Mouse (Mus musculus) kidney, adult 2 months (tissue): ENCODE data around the gene Bmpr1b. TPM values are rescaled to one million over a fixed set of nuclear protein-coding genes. Genes with fewer than 3 reads are reported as not detected.
A peak's percentile ranks its signal among the peaks of the same experiment; 100 is the strongest.

Experiments used
- DNase-seq: peaks from one replicate; pipeline ENCODE4 v3.0.0; 2021
- H3K27ac ChIP-seq: fragments of 200-500 bp; 2 replicates; pipeline ENCODE4 v1.5.1; 2012; ENCODE audit warnings: low read depth, low read length, control low read depth, inconsistent platforms; ENCODE audit not compliant: insufficient read depth
- H3K27me3 ChIP-seq: fragments of 200-500 bp; replicated peaks from 2 replicates; pipeline ENCODE4 v1.6.1; 2012; ENCODE audit warnings: mild to moderate bottlenecking, moderate library complexity, low read length, inconsistent platforms; ENCODE audit not compliant: control insufficient read depth, insufficient read depth
- H3K36me3 ChIP-seq: fragments of 200-500 bp; 2 replicates; pipeline ENCODE4 v1.6.1; 2012; ENCODE audit warnings: mild to moderate bottlenecking, moderate library complexity, low read length, inconsistent platforms; ENCODE audit not compliant: control insufficient read depth, insufficient read depth
- H3K4me1 ChIP-seq: fragments of 200-500 bp; 2 replicates; pipeline ENCODE4 v1.6.1; 2011; ENCODE audit warnings: low read length; ENCODE audit not compliant: control insufficient read depth, insufficient read depth
- H3K4me3 ChIP-seq: fragments of 200-500 bp; 2 replicates; pipeline ENCODE4 v1.5.1; 2011; ENCODE audit warnings: mild to moderate bottlenecking, low read depth, low read length, control low read depth; ENCODE audit not compliant: insufficient read depth
- CTCF ChIP-seq: fragments of 200-500 bp; conservative IDR thresholded peaks from 2 replicates; pipeline ENCODE4 v1.5.1; 2011; ENCODE audit warnings: low read depth, mild to moderate bottlenecking, control low read depth, low read length, moderate library complexity, mixed read lengths; ENCODE audit not compliant: insufficient read depth, insufficient read length
- POLR2A ChIP-seq: fragments of 200-500 bp; IDR thresholded peaks from one replicate; pipeline ENCODE4 v1.6.1; 2011; ENCODE audit warnings: low read depth, low read length, control low read depth
- WGBS: fragments of 180-500 bp; shearing (Covaris S2); methylation state at CpG from one replicate; pipeline ENCODE4 v1.1.7; 2018; 5-methylcytosine and 5-hydroxymethylcytosine counted together
- polyA plus RNA-seq: library from polyadenylated mRNA; depleted of rRNA; stranded (reverse); fragments of >200 nt; gene quantifications from 2 replicates; pipeline ENCODE4 v1.2.3, GENCODE M21; 2012

Gene Bmpr1b
- polyA plus RNA-seq, 1 experiment: 2.0 TPM

- no peaks in the 10 kb centered on the region for H3K4me1 ChIP-seq
- H3K27me3 ChIP-seq: no peaks in the 10 kb centered on the region; the same call in 1 of the 2 replicates
- TF ChIP-seq CTCF (no peak), POLR2A (no peak)
- DNase-seq: no peak
- no peak overlapping the region for H3K4me3 ChIP-seq
- no peak overlapping the region for H3K27ac ChIP-seq
- no peaks in the 10 kb centered on the region for H3K36me3 ChIP-seq
- 68% methylated on average over 3 of the region's 3 CpGs for WGBS
These were observed 249.6 kb downstream of the Bmpr1b start for GRCm38 (mm10) chr3:141919661-141920060.

GRCm38 (mm10) chr3:141917166-141917565 is 252.1 kb downstream of the Bmpr1b start:
- H3K4me1 ChIP-seq: no peaks in the 10 kb centered on the region
- no peak overlapping the region for H3K4me3 ChIP-seq
- H3K27ac ChIP-seq: no peak overlapping the region
- 81% methylated on average over 4 of the region's 4 CpGs for WGBS
- H3K36me3 ChIP-seq: no peaks in the 10 kb centered on the region
- no peaks in the 10 kb centered on the region; the same call in 1 of the 2 replicates for H3K27me3 ChIP-seq
- DNase-seq: no peak
- TF ChIP-seq POLR2A: no peak
- TF ChIP-seq CTCF: no peak

- H3K27me3 ChIP-seq: no peaks in the 10 kb centered on the region; the same call in 1 of the 2 replicates
- WGBS: 59% methylated on average over 3 of the region's 3 CpGs
- H3K4me1 ChIP-seq: no peaks in the 10 kb centered on the region
- no peaks in the 10 kb centered on the region for H3K36me3 ChIP-seq
- peak; percentile 2 for DNase-seq
- no peak overlapping the region for H3K4me3 ChIP-seq
- TF ChIP-seq CTCF: no peak
- no peak for TF ChIP-seq POLR2A
- H3K27ac ChIP-seq: no peak overlapping the region
These were observed 253.2 kb downstream of the Bmpr1b start for GRCm38 (mm10) chr3:141915995-141916394.

- Histone ChIP-seq H3K4me3 (no peak overlapping the region), H3K4me1 (no peaks in the 10 kb centered on the region), H3K27me3 (no peaks in the 10 kb centered on the region), H3K27ac (no peak overlapping the region), H3K36me3 (no peaks in the 10 kb centered on the region)
- DNase-seq: no peak
- 67% methylated on average over 3 of the region's 3 CpGs for WGBS
- TF ChIP-seq POLR2A (no peak), CTCF (no peak)
These were observed 254.6 kb downstream of the Bmpr1b start for GRCm38 (mm10) chr3:141914588-141914987.

- Histone ChIP-seq H3K27me3 (no peaks in the 10 kb centered on the region), H3K36me3 (no peaks in the 10 kb centered on the region), H3K4me3 (no peak overlapping the region), H3K27ac (no peak overlapping the region), H3K4me1 (no peaks in the 10 kb centered on the region)
- WGBS: 92% methylated on average over 2 of the region's 2 CpGs
- TF ChIP-seq CTCF (no peak), POLR2A (no peak)
- DNase-seq: no peak
These were observed 260.1 kb downstream of the Bmpr1b start for GRCm38 (mm10) chr3:141909136-141909535.

GRCm38 (mm10) chr3:141905903-141906623 is 263.2 kb downstream of the Bmpr1b start:
- WGBS: 77% methylated on average over 6 of the region's 6 CpGs
- H3K36me3 ChIP-seq: no peaks in the 10 kb centered on the region
- no peak for DNase-seq
- H3K27ac ChIP-seq: no peak overlapping the region
- no peaks in the 10 kb centered on the region for H3K4me1 ChIP-seq
- TF ChIP-seq POLR2A (no peak), CTCF (no peak)
- no peak overlapping the region for H3K4me3 ChIP-seq
- no peaks in the 10 kb centered on the region for H3K27me3 ChIP-seq

GRCm38 (mm10) chr3:141900361-141900760 is 268.9 kb downstream of the Bmpr1b start:
- TF ChIP-seq POLR2A (no peak), CTCF (no peak)
- DNase-seq: no peak
- Histone ChIP-seq H3K4me1 (no peaks in the 10 kb centered on the region), H3K4me3 (no peak overlapping the region), H3K27me3 (no peaks in the 10 kb centered on the region), H3K27ac (no peak overlapping the region), H3K36me3 (no peaks in the 10 kb centered on the region)
- 86% methylated on average over 3 of the region's 3 CpGs for WGBS

GRCm38 (mm10) chr3:141899521-141899920 is 269.7 kb downstream of the Bmpr1b start:
- Histone ChIP-seq H3K36me3 (no peaks in the 10 kb centered on the region), H3K27ac (no peak overlapping the region), H3K4me1 (no peaks in the 10 kb centered on the region), H3K4me3 (no peak overlapping the region), H3K27me3 (no peaks in the 10 kb centered on the region)
- 89% methylated on average over 2 of the region's 2 CpGs for WGBS
- no peak for TF ChIP-seq POLR2A
- no peak for TF ChIP-seq CTCF
- DNase-seq: no peak
